Mouse (Mus musculus): ENCODE measurements around the gene Thsd7b.

DNA sequence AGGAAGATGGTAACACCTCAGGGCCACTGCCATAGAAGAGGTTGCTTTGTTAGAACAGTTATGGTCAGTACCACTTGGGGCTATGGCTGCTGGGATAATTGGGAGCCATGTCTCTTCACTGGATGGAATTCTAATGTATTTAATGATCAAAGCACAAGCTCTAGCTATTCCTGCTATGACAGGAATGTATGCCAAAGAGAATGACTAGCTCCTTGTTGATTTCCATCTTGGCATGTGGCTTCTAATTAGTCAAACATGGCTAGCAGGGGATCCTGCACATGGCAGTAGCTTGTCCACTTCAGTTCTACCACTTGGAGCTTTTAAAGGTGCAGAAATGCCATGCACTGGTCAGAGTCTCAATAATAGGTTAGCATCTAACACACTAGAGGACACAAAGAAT, 781.9 kb downstream of the Thsd7b start:
- TF ChIP-seq CTCF (IDR thresholded peaks at IDR 0.05; ENCODE audit: low read depth) (no peak), EP300 (IDR thresholded peaks at IDR 0.05; ENCODE audit: low read depth) (no peak)
